Mouse (Mus musculus) gastrocnemius, postnatal 14 days (tissue): Measurements from ENCODE around the gene Cdc42ep5. TPM values are rescaled to one million over a fixed set of nuclear protein-coding genes. Genes with fewer than 3 reads are reported as not detected.
A peak's percentile ranks its signal among the peaks of the same experiment; 100 is the strongest.

Experiments
- DNase-seq: peaks from one replicate; pipeline ENCODE4 v3.0.0; 2021; ENCODE audit warnings: mixed read lengths
- intact Hi-C: fragments of 180-260 bp; cut with DNase I; formaldehyde crosslinking; loops from one replicate; pipeline ENCODE4 v1.15.1; 2025; ENCODE audit warnings: low total_unique reads
- total RNA-seq, 2 experiments: library from RNA; stranded (reverse); gene quantifications; 2 replicates each; pipeline ENCODE4 v1.2.3; 2021

The Cdc42ep5 gene
- total RNA-seq, 2 experiments from 2014 or later, result 6.5 to 6.9 TPM

DNA sequence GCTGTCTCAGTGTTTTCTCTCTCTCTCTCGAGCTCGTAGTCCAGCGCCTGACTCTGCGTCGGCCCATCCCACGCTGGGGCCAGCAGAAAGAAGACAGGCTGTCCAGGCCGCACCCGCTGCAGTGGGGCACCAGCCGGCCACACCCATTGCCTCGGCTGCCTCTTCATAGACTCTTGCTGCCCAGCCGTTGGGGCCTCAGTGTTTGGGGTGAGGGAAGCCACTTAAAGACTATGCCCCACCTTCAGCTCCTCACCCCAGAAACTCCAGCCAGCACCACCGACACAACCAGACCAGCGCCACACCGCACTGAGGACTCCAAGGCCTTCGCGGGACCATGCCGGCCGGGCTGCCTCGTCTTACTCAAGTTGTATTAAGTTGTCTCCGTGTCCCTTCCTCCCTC is 17.3 kb downstream of the Cdc42ep5 start:
- intact Hi-C loops, result no loop called here
- no peak for DNase-seq

DNA sequence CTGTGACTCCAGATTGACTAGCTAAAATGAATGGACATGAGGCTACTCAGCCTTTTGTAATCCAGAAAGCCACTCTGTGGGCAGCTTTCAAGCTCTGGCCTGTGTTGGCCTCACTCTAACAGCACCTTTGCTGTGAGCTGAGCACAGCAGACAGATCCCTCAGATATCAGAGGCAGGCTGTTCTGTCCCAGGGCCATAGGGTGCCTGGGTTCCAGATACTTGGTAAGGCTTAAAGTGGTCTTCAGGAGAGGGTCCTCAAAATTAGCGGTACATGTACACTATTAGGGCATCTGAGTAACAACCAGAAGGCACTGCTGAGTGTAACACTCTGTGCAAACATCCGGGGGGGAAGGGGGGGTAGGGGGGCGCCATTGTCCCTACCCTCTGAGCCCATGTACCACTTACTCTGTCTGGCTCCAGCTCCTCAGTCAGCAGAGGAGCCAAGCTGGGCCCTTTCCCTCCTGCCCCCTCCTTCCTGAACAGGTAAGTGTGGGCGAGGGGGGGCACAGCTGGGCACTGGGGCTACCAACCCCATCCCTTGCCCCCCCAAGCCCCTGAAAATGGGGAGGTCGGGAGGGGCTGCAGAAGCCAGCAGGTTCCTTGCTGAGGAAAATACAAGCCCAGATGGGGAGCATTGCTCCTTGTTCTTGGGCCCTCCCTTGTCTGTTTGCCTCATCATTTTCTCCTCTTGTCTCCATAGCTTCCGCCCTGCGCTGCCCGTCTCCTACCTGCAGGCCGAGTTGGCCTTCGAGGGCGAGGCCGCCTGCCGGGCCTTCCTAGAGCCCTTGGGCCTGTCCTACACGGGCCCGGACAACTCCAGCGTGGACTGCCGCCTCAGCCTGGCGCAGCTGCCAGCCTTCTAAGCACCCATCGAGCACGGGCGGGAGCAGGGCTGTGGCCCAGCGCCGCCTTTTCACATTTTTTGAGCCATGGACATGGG is 18.1 kb downstream of the Cdc42ep5 start:
- no peak for DNase-seq
- intact Hi-C loops, result no loop called here

GRCm38 (mm10) chr7:4145552-4146190 is 19.0 kb downstream of the Cdc42ep5 start:
- peak; percentile 42 for DNase-seq
- intact Hi-C loops, result no loop called here

GRCm38 (mm10) chr7:4144766-4145551 is 19.7 kb downstream of the Cdc42ep5 start:
- no peak for DNase-seq
- intact Hi-C loops, result no loop called here

DNA sequence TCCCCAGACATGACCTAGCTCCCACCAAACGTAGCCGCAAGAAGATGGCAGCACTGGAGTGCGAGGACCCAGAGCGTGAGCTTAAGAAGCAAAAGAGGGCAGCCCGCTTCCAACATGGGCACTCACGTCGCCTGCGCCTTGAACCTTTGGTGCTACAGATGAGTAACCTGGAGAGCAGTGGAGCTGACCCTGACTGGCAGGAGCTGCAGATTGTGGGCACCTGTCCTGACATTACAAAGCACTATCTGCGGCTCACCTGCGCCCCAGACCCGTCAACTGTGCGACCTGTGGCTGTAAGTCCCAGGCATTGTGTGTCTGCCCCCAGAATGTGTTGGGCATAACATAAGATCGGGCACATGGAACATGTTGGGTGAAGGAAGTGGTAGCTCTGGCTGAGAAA is 20.6 kb downstream of the Cdc42ep5 start:
- intact Hi-C loops, result no loop called here

GRCm38 (mm10) chr7:4143506-4143905 is 21.2 kb downstream of the Cdc42ep5 start:
- no peak for DNase-seq
- intact Hi-C loops, result no loop called here

More for the DNA sequence above, 20.6 kb downstream of the Cdc42ep5 start:
- DNase-seq, result no peak

DNA sequence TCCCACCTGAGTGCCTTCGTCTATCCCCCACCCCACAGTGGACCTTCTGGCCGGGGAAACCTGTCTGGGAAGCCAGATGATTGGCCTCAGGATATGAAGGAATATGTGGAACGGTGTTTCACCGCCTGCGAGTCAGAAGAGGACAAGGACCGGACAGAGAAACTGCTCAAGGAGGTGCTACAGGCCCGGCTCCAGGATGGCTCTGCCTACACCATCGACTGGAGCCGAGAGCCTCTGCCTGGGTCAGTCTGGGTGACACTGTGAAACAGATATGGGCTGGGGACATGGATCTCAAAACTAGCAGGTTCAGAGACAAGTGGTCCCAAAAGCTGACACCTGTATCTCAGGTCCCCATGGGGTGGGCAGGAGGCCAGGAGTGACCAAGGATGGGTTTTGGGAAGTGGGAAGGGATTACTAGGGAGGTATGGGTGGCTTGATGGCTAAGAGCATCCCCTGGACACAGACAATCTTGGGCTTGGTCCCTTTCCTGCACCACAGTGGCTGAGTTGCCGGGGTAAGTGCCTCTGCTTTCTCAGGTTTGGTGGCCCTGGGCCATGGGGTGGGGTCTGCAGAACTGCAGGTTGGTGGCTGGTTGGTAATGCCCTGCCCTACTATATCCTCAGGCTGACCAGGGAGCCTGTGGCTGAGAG is 21.7 kb downstream of the Cdc42ep5 start:
- intact Hi-C loops, result no loop called here

DNA sequence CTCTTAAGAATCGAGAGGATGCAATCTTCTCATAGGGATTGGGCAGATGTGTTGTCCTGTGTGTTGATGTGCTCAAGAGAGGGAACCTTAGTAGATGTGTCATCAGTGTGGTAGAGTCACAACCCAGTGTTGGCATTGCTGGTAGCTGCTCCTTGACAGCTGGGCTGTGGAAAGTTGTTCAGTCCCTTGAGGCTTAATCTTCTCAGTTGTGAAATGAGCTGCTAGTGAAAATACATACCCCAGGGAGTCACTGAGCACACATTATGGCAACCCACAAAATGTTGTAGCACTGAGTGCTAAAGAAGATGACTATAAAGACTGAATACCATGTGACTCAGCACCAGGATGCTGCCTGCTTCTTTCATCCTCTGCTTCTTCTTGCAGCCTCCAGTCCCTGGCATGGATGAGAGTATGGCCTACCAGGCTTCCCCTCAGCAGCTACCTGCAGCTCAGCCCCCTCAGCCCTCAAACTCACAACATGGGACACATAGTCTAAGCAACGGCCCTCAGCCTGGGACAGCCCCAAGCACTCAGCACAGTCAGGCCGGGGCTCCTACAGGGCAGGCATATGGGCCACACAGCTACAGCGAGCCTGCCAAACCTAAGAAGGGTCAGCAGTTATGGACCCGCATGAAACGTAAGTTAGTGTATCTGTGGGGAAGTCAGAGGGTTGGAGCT is 22.9 kb downstream of the Cdc42ep5 start:
- intact Hi-C loops, result no loop called here
- DNase-seq, result no peak

More for the DNA sequence above, 21.7 kb downstream of the Cdc42ep5 start:
- DNase-seq, result no peak

DNA sequence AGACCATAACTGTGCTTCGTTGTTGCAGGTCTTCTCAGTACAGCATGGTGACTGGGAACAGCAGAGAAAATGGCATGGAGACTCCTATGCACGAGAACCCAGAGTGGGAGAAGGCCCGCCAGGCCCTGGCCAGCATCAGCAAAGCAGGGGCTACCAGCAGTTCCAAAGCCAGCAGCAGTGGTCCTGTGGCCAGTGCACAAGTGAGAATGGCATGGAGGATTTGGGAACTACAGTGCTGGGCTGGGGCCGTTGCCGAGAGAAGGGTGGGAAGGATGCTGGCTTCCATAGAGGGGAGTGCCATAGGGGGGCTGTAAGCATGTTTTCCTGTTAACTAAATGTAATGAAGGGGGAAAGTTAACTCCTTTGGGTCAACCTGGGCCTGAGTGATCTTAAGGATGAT is 25.3 kb downstream of the Cdc42ep5 start:
- no peak for DNase-seq
- intact Hi-C loops, result loop anchor here (10.0 kb wide), 1 partner anchor 285 kb away; no protein-coding TSS in a partner anchor

- no peak for DNase-seq
- intact Hi-C loops, result loop anchor here (10.0 kb wide), 1 partner anchor 286 kb away; no protein-coding TSS in a partner anchor
Observed at GRCm38 (mm10) chr7:4138671-4139070, 26.0 kb downstream of the Cdc42ep5 start.

DNA sequence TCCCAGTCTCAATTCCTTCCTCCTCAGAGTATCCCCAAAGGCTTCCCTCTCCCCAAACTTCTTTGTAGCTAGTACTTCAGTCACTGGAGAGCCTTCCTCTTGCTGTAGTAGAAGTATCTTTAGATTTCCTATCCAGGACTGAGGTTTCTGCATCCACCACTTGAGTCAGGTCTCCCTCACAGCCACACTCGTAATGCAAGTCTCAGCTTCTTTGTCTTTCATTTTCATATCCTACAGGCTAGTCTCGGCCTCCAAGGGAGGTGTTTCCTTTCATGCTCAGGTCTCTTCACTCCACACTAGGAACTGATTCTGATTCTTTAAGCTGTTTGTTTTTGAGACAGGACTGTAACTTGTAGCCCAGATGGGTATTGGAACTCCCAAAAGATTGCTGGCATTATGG is 26.5 kb downstream of the Cdc42ep5 start:
- DNase-seq, result no peak
- intact Hi-C loops, result loop anchor here (10.0 kb wide), 1 partner anchor 287 kb away; no protein-coding TSS in a partner anchor

GRCm38 (mm10) chr7:4137746-4138145 is 26.9 kb downstream of the Cdc42ep5 start:
- intact Hi-C loops, result loop anchor here (10.0 kb wide), 1 partner anchor 287 kb away; no protein-coding TSS in a partner anchor
- DNase-seq, result no peak

GRCm38 (mm10) chr7:4136771-4137531 is 27.7 kb downstream of the Cdc42ep5 start, which contains the start of gene Leng8:
TSS of gene Leng8 (plus strand) at chr7:4137039.
- DNase-seq, result peak; percentile 99
- intact Hi-C loops, result loop anchor here (10.0 kb wide), 1 partner anchor 288 kb away; no protein-coding TSS in a partner anchor

DNA sequence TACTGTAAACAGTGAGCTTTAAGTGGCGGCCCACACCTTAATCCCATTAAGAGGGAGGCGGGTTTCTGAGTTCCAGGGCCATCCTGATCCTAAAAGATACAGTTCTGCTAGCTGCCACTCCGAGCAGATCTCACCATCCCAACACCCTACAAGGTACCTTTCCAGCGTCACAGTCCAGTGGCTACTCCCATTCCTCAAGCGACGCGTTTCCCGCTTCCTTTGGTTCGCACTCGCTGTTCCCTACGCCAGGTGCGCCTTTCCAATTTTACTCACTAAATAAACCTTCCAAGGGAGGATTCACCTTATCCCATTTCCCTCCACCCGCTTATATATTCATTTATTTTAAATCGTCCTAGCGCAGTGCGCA is 28.3 kb downstream of the Cdc42ep5 start:
- no peak for DNase-seq
- intact Hi-C loops, result loop anchor here (10.0 kb wide), 1 partner anchor 288 kb away; no protein-coding TSS in a partner anchor

- intact Hi-C loops, result loop anchor here (10.0 kb wide), 1 partner anchor 290 kb away; no protein-coding TSS in a partner anchor
- no peak for DNase-seq
Observed at GRCm38 (mm10) chr7:4134911-4135310, 29.7 kb downstream of the Cdc42ep5 start.

DNA sequence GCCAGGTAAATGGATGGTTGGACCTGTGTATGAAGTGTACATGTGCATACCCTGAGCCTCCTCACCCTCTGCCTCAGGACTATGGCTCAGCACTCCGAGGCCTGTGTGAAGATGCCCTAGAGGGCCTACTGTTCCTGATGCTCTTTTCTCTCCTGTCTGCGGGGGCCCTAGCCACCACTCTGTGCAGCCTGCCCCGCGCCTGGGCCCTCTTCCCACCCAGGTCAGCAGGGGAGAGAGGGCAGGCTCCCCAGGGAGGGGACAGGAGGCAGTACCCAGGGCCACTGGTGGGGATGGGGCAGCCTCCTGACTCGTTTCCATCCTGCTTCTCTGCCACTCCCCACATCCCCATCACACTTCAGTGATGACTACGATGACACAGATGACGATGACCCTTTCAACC is 31.7 kb downstream of the Cdc42ep5 start:
- intact Hi-C loops, result loop anchor here (10.0 kb wide), 1 partner anchor 292 kb away; no protein-coding TSS in a partner anchor
- no peak for DNase-seq

DNA sequence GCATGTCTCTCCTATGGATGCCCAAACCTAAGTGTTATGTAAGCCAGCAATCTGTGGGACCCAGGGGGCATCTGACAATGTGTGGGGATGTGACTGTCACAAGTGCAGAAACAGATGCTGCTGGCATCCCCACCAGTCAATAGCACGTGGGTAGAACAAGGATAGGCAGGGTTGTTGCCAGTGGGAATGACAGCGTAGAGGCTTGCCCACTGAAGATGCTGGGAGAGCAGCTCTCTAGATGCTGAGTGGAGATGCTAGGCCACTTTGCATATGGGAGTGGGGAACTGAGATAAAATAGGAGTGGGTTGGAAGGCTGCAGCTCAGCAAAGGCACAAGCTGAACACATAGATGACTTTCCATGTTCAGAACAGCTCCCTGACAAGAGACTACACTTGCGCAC is 32.1 kb downstream of the Cdc42ep5 start:
- intact Hi-C loops, result loop anchor here (10.0 kb wide), 1 partner anchor 292 kb away; no protein-coding TSS in a partner anchor
- DNase-seq, result no peak

DNA sequence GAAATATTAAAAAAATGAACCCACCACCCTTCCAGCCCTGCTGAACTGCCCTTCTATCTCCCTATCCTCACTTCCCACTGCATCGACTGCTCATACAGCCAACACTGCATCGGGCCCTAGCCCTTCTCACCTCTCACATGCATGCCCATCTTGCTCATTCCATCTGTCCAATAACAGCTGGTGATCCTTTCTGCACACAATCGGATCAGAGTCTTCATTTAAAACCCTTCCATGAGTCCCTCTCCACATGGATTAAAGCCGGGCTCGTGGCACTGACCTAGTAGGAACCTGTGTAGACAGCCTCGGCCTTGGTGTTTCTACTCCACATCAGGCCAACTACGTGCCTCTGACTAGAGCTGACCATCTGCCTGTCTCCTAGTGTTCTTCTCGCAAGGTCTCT is 32.7 kb downstream of the Cdc42ep5 start:
- intact Hi-C loops, result loop anchor here (10.0 kb wide), 1 partner anchor 293 kb away; no protein-coding TSS in a partner anchor

More for the DNA sequence above, 32.7 kb downstream of the Cdc42ep5 start:
- DNase-seq, result no peak
